Mouse (Mus musculus) regulatory T cell (primary cell): Measurements from ENCODE around the gene Peg3.

Source experiments
- in situ Hi-C: fragments of 300-600 bp; cut with MboI, MseI; formaldehyde crosslinking; loops from one replicate; pipeline ENCODE4 v1.15.1; 2025; ENCODE audit warnings: high pct_unique_total_duplicates

Peg3 gene

DNA sequence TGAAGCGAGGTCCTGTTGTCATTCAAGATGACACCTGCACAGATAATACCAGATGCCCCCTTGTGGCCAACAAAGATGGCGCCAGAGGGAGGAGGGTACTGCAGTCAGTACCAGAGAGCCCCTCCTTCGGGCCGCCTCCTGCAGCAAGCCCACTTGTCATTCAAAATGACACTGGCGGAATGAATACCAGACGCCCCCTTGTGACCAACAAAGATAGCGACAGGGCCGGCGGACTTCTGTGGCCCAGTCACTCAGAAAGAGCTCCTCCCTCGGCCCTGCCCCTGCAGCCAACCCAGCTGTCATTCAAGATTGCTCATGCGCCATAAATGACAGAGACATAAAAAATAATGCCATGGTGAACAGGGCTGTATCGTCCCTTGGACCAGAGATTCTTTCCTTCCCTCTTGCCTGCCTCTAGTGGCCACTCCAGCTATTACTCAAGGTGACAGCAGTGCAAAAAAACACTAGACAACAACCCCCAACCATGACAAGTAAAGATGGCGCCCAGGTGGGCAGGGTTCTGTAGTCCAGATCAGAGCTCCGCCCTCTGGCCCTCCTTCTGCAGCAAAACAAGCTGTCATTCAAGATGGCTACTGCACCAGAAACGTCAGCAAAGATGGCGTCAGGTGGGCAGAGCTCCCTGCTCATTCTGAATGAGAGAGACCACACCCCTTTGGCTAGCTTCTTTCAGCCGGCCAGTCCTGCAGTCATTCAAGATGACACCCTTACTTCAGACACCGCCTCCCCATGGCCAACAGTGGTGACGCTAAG is 2.7 kb downstream of the Peg3 start:
- in situ Hi-C loops, result loop anchor here (10.0 kb wide), 1 partner anchor 373 kb away; no protein-coding TSS in a partner anchor

DNA sequence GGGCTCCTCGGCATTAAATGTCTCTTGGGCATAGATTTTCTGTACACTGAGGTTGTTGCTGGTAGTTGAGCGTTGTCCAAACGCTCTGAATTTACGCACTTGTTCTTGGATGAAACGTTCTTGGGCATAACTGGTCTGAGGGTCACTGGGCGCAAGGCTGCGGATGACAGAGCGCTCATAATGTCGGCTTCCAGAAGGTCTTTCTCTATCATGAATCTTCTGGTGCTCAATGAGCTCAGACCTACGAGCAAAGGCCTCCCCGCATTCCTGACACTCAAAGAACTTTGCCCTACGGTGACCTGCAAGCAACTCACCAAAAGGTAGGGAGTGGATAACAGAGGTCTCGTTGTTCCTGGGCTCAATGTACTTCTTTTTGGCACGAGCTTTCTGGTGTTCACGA is 20.8 kb downstream of the Peg3 start:
- in situ Hi-C loops, result no loop called here

- in situ Hi-C loops, result no loop called here
Observed at GRCm38 (mm10) chr7:6708451-6709180, 21.6 kb downstream of the Peg3 start.

GRCm38 (mm10) chr7:6707416-6708015 is 22.7 kb downstream of the Peg3 start:
- in situ Hi-C loops, result no loop called here

- in situ Hi-C loops, result no loop called here
Observed at GRCm38 (mm10) chr7:6699230-6699629, 31.0 kb downstream of the Peg3 start.

- in situ Hi-C loops, result no loop called here
Observed at GRCm38 (mm10) chr7:6696241-6697045, 33.8 kb downstream of the Peg3 start, which contains the start of gene Zim1. Zim1 (minus strand) TSS chr7:6696450.

GRCm38 (mm10) chr7:6685511-6685910 is 44.7 kb downstream of the Peg3 start:
- in situ Hi-C loops, result no loop called here

GRCm38 (mm10) chr7:6666726-6667125 is 63.5 kb downstream of the Peg3 start:
- in situ Hi-C loops, result no loop called here

GRCm38 (mm10) chr7:6663430-6663829 is 66.8 kb downstream of the Peg3 start:
- in situ Hi-C loops, result no loop called here

DNA sequence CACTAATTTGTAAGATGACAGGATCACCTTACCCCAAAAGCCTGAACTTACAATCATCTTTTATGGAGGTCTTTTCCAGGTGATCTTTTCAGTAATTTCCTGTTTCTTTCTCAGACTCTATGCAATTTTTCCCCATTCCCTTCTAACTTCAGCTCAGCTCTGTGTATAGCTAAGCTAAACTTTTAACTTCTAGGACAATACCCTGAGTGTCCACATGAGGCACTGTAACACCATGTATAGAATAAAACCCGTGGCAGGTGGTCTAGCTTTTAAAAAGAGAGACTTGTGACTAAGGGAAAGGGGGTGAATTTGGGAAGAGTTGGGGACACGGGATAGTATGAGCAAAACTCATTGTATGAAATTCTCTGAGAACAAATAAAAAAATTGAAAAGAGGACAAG is 70.6 kb downstream of the Peg3 start:
- in situ Hi-C loops, result no loop called here

GRCm38 (mm10) chr7:6658606-6659005 is 71.6 kb downstream of the Peg3 start:
- in situ Hi-C loops, result no loop called here
